8 mouse cellular contexts compared by ENCODE assay signal in the genomic region with DNA sequence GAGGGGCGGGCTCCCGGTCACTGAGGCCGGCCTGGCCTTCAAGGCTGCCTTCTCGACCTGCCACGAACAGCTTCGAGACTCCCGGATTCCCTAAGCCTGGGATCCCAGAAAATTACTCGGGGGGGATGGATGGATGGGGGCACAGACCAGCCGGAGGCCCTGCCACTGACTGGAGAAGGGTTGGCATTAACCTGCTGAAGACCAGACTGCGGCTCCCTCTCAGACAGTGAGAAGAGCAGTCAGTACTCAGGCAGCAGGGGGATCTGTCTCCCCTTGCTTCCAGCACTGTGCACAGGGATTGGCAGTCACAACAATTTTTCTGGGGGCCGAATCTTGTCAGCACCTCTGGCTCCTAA. TPM values are rescaled to one million over a fixed set of nuclear protein-coding genes. Genes with fewer than 3 reads are reported as not detected.
DNase-seq lines count a peak whose midpoint lies in the region; ATAC-seq lines count a peak whose summit lies in the region.

No protein-coding gene starts in this region.

- no peak for ATAC-seq in heart, embryonic 13.5 days (ENCODE audit: extremely low read depth, insufficient number of reproducible peaks, low FRiP score, low TSS enrichment)
- 0 out of 2 replicates have a peak, but pooled peaks have one; percentile 43 for ATAC-seq in hindbrain, embryonic 11.5 days (ENCODE audit: low FRiP score)
- peak; percentile 34; the same call in 1 of the 2 replicates for ATAC-seq in midbrain, embryonic 12.5 days (ENCODE audit: low FRiP score, low read depth)
- no peak for ATAC-seq in megakaryocyte progenitor cell, adult 5-6 weeks (replicated peaks; ENCODE audit: poor library complexity)
- ATAC-seq in inflammation-experienced regulatory T-cells, adult 6 months = no peak

- H3K4me2 ChIP-seq in heart, embryonic 13.5 days = peak overlapping the region; percentile 72
- peak overlapping the region; percentile 93 for H3K4me2 ChIP-seq in hindbrain, embryonic 11.5 days (replicated peaks; ENCODE audit: low read depth, low read length)
- peak overlapping the region; percentile 91 for H3K4me2 ChIP-seq in midbrain, embryonic 12.5 days (replicated peaks)

- DNase-seq in heart, adult 18-20 months = no peak
- no peak for DNase-seq in hindbrain, embryonic 11.5 days (ENCODE audit: low spot score)
- DNase-seq in right cerebral cortex, postnatal 4 days = no peak

- 8% methylated on average over 11 of the region's 11 CpGs for WGBS in heart, embryonic 13.5 days
- 9% methylated on average over 11 of the region's 11 CpGs for WGBS in hindbrain, embryonic 11.5 days
- WGBS in midbrain, embryonic 12.5 days = 11% methylated on average over 11 of the region's 11 CpGs

- peaks cover 23% of the 10 kb centered on the region for H3K36me3 ChIP-seq in heart, embryonic 13.5 days
- H3K36me3 ChIP-seq in hindbrain, embryonic 11.5 days (ENCODE audit: control insufficient read depth, insufficient read depth, low read length) = no peaks in the 10 kb centered on the region
- peaks cover 17% of the 10 kb centered on the region for H3K36me3 ChIP-seq in midbrain, embryonic 12.5 days

- peak overlapping the region; percentile 5; the same call in 1 of the 2 replicates for H3K27ac ChIP-seq in heart, embryonic 13.5 days (replicated peaks)
- H3K27ac ChIP-seq in brown adipose tissue, adult 24 weeks (replicated peaks; ENCODE audit: low read depth, low read length) = no peak overlapping the region
- H3K27ac ChIP-seq in hindbrain, embryonic 11.5 days (ENCODE audit: low read depth, low read length) = no peak overlapping the region; the same call in 1 of the 2 replicates
- H3K27ac ChIP-seq in midbrain, embryonic 12.5 days (replicated peaks) = peak overlapping the region; percentile 31; the same call in 1 of the 2 replicates

- peaks cover 14% of the 10 kb centered on the region for H3K4me1 ChIP-seq in heart, embryonic 13.5 days
- no peaks in the 10 kb centered on the region for H3K4me1 ChIP-seq in brown adipose tissue, adult 24 weeks (ENCODE audit: control insufficient read depth, insufficient read depth, insufficient read length, low read length)
- peaks cover 4% of the 10 kb centered on the region; the same call in 1 of the 2 replicates for H3K4me1 ChIP-seq in hindbrain, embryonic 11.5 days (replicated peaks; ENCODE audit: control insufficient read depth, insufficient read depth, low read length)
- peaks cover 20% of the 10 kb centered on the region for H3K4me1 ChIP-seq in midbrain, embryonic 12.5 days

- peaks cover 30% of the 10 kb centered on the region; the same call in 1 of the 2 replicates for H3K27me3 ChIP-seq in heart, embryonic 13.5 days (replicated peaks)
- H3K27me3 ChIP-seq in hindbrain, embryonic 11.5 days (ENCODE audit: control insufficient read depth, insufficient read depth, low read length) = no peaks in the 10 kb centered on the region
- H3K27me3 ChIP-seq in midbrain, embryonic 12.5 days = peaks cover 10% of the 10 kb centered on the region

- H3K9me3 ChIP-seq in heart, embryonic 13.5 days = no peaks in the 10 kb centered on the region
- H3K9me3 ChIP-seq in hindbrain, embryonic 11.5 days (ENCODE audit: control insufficient read depth, low read length) = no peaks in the 10 kb centered on the region
- no peaks in the 10 kb centered on the region for H3K9me3 ChIP-seq in midbrain, embryonic 12.5 days

- H3K9ac ChIP-seq in heart, embryonic 13.5 days = peak overlapping the region; percentile 82
- peak overlapping the region; percentile 85 for H3K9ac ChIP-seq in hindbrain, embryonic 11.5 days (ENCODE audit: low read depth, low read length)
- H3K9ac ChIP-seq in midbrain, embryonic 12.5 days (replicated peaks) = peak overlapping the region; percentile 78

- peak overlapping the region; percentile 80 for H3K4me3 ChIP-seq in heart, embryonic 13.5 days
- H3K4me3 ChIP-seq in brown adipose tissue, adult 24 weeks (ENCODE audit: insufficient read depth, low read depth, low read length) = peak overlapping the region; percentile 64
- H3K4me3 ChIP-seq in hindbrain, embryonic 11.5 days (ENCODE audit: low read depth, low read length) = peak overlapping the region; percentile 77
- H3K4me3 ChIP-seq in midbrain, embryonic 12.5 days = peak overlapping the region; percentile 75

RNA-seq across cellular contexts. Expression of gene Ppp1r26, which starts 0.7 kb away (rescaled TPM):
- 2.9 and 3.1 TPM in 2 replicates for polyA plus RNA-seq in heart, embryonic 13.5 days (2015; fragmentation: Nextera tagmentation; extraction: Ambion mirVana)
- total RNA-seq in heart, adult 18-20 months (2021) = 1 to 10 TPM; 4.4 to 4.8 TPM
- not detected in 2 replicates for polyA plus RNA-seq in brown adipose tissue, adult 24 weeks (2012; ENCODE audit: insufficient read depth, insufficient read length, missing spikeins)
- 3.4 and 4.3 TPM in 2 replicates for polyA plus RNA-seq in hindbrain, embryonic 11.5 days (2014; fragmentation: Nextera tagmentation; extraction: Ambion mirVana)
- polyA plus RNA-seq in midbrain, embryonic 12.5 days (2016; fragmentation: Nextera tagmentation; extraction: Ambion mirVana) = 8.6 and 10.3 TPM in 2 replicates
- total RNA-seq in megakaryocyte progenitor cell, adult 5-6 weeks (2015) = 1.9 and 2.2 TPM in 2 replicates
- 1.1 and 1.6 TPM in 2 replicates for total RNA-seq in megakaryocyte progenitor cell, adult 5-6 weeks (2017)
- polyA plus RNA-seq in inflammation-experienced regulatory T-cells, adult 6 months (2017; shearing (Covaris generic)) = not detected

RNA-seq across cellular contexts. Expression of gene 1700007K13Rik, which starts 18.8 kb away (rescaled TPM):
- 0.31 TPM in 1 of 2 replicates, not detected in the other for polyA plus RNA-seq in heart, embryonic 13.5 days (2015; fragmentation: Nextera tagmentation; extraction: Ambion mirVana)
- total RNA-seq in heart, adult 18-20 months (2021) = under 1 TPM in 1 of 2 experiments, not detected in 1; 0.82 TPM
- 1.9 TPM in 1 of 2 replicates, not detected in the other for polyA plus RNA-seq in brown adipose tissue, adult 24 weeks (2012; ENCODE audit: insufficient read depth, insufficient read length, missing spikeins)
- 3.2 and 3.4 TPM in 2 replicates for polyA plus RNA-seq in hindbrain, embryonic 11.5 days (2014; fragmentation: Nextera tagmentation; extraction: Ambion mirVana)
- polyA plus RNA-seq in midbrain, embryonic 12.5 days (2016; fragmentation: Nextera tagmentation; extraction: Ambion mirVana) = 0.59 and 0.75 TPM in 2 replicates
- not detected in 2 replicates for total RNA-seq in megakaryocyte progenitor cell, adult 5-6 weeks (2015)
- total RNA-seq in megakaryocyte progenitor cell, adult 5-6 weeks (2017) = not detected in 2 replicates
- under 1 TPM in 1 of 3 experiments, not detected in 2; 0.52 TPM for polyA plus RNA-seq in inflammation-experienced regulatory T-cells, adult 6 months (2017; shearing (Covaris generic))

RNA-seq across cellular contexts. Expression of gene Mrps2, which starts 20.6 kb away (rescaled TPM):
- polyA plus RNA-seq in heart, embryonic 13.5 days (2015; fragmentation: Nextera tagmentation; extraction: Ambion mirVana) = 46.0 and 48.5 TPM in 2 replicates
- 10 to 100 TPM; 42.6 to 43.7 TPM for total RNA-seq in heart, adult 18-20 months (2021)
- polyA plus RNA-seq in brown adipose tissue, adult 24 weeks (2012; ENCODE audit: insufficient read depth, insufficient read length, missing spikeins) = 71.5 and 85.2 TPM in 2 replicates
- 62.8 and 66.4 TPM in 2 replicates for polyA plus RNA-seq in hindbrain, embryonic 11.5 days (2014; fragmentation: Nextera tagmentation; extraction: Ambion mirVana)
- 53.3 and 54.5 TPM in 2 replicates for polyA plus RNA-seq in midbrain, embryonic 12.5 days (2016; fragmentation: Nextera tagmentation; extraction: Ambion mirVana)
- 64.8 and 71.0 TPM in 2 replicates for total RNA-seq in megakaryocyte progenitor cell, adult 5-6 weeks (2015)
- total RNA-seq in megakaryocyte progenitor cell, adult 5-6 weeks (2017) = 31.2 and 32.5 TPM in 2 replicates
- polyA plus RNA-seq in inflammation-experienced regulatory T-cells, adult 6 months (2017; shearing (Covaris generic)) = 10 to 100 TPM; 17.7 to 22.1 (median 19.3) TPM

RNA-seq across cellular contexts. Expression of gene Gbgt1, which starts 49.4 kb away (rescaled TPM):
- polyA plus RNA-seq in heart, embryonic 13.5 days (2015; fragmentation: Nextera tagmentation; extraction: Ambion mirVana) = 0.25 and 0.47 TPM in 2 replicates
- 1 to 10 TPM; 2.4 to 2.7 TPM for total RNA-seq in heart, adult 18-20 months (2021)
- not detected in 2 replicates for polyA plus RNA-seq in brown adipose tissue, adult 24 weeks (2012; ENCODE audit: insufficient read depth, insufficient read length, missing spikeins)
- 0.38 and 1.1 TPM in 2 replicates for polyA plus RNA-seq in hindbrain, embryonic 11.5 days (2014; fragmentation: Nextera tagmentation; extraction: Ambion mirVana)
- polyA plus RNA-seq in midbrain, embryonic 12.5 days (2016; fragmentation: Nextera tagmentation; extraction: Ambion mirVana) = 1.0 and 1.2 TPM in 2 replicates
- not detected in 2 replicates for total RNA-seq in megakaryocyte progenitor cell, adult 5-6 weeks (2015)
- total RNA-seq in megakaryocyte progenitor cell, adult 5-6 weeks (2017) = not detected in 2 replicates
- polyA plus RNA-seq in inflammation-experienced regulatory T-cells, adult 6 months (2017; shearing (Covaris generic)) = not detected

RNA-seq across cellular contexts. Expression of gene Gm10134, which starts 58.6 kb away (rescaled TPM):
- 1.1 and 1.6 TPM in 2 replicates for polyA plus RNA-seq in heart, embryonic 13.5 days (2015; fragmentation: Nextera tagmentation; extraction: Ambion mirVana)
- 1 to 10 TPM; 1.1 to 1.2 TPM for total RNA-seq in heart, adult 18-20 months (2021)
- not detected in 2 replicates for polyA plus RNA-seq in brown adipose tissue, adult 24 weeks (2012; ENCODE audit: insufficient read depth, insufficient read length, missing spikeins)
- 0.73 TPM in 1 of 2 replicates, not detected in the other for polyA plus RNA-seq in hindbrain, embryonic 11.5 days (2014; fragmentation: Nextera tagmentation; extraction: Ambion mirVana)
- polyA plus RNA-seq in midbrain, embryonic 12.5 days (2016; fragmentation: Nextera tagmentation; extraction: Ambion mirVana) = 1.5 TPM in 1 of 2 replicates, not detected in the other
- total RNA-seq in megakaryocyte progenitor cell, adult 5-6 weeks (2015) = not detected in 2 replicates
- not detected in 2 replicates for total RNA-seq in megakaryocyte progenitor cell, adult 5-6 weeks (2017)
- not detected for polyA plus RNA-seq in inflammation-experienced regulatory T-cells, adult 6 months (2017; shearing (Covaris generic))

Comparison
In these comparisons a context has a peak if more than half of its experiments do, and no peak if none do; other contexts are left out.
1. ATAC-seq: peak in hindbrain, embryonic 11.5 days (single experiment) and midbrain, embryonic 12.5 days (single experiment); none in heart, embryonic 13.5 days (single experiment), megakaryocyte progenitor cell, adult 5-6 weeks (single experiment) and inflammation-experienced regulatory T-cells, adult 6 months (single experiment).
2. H3K27ac ChIP-seq: peak in heart, embryonic 13.5 days (single experiment) and midbrain, embryonic 12.5 days (single experiment); none in brown adipose tissue, adult 24 weeks (single experiment) and hindbrain, embryonic 11.5 days (single experiment).
3. Peak in every context shown above with its lines, with median percentiles within 50 percentile points of each other: H3K4me2 ChIP-seq, H3K4me3 ChIP-seq and H3K9ac ChIP-seq.